Mouse (Mus musculus) embryonic facial prominence, embryonic 15.5 days (tissue): ENCODE measurements around the gene Gpr153. TPM values are rescaled to one million over a fixed set of nuclear protein-coding genes. Genes with fewer than 3 reads are reported as not detected.
"Not testable (repeated sequence)": the region's sequence is repeated elsewhere in the genome, so short reads cannot be mapped to it uniquely, and the experiment has no call there.

Experiments
- ATAC-seq: fragments of 200-750 bp; cut with Nextera tagmentation; 2 replicates; pipeline ENCODE4 v1.8.0; 2017; ENCODE audit warnings: low read depth, moderate TSS enrichment; ENCODE audit not compliant: insufficient number of reproducible peaks, low FRiP score, low TSS enrichment
- H3K27ac ChIP-seq: fragments of 300-500 bp; sonication (generic); replicated peaks from 2 replicates; pipeline ENCODE4 v1.5.1; 2015; ENCODE audit warnings: mild to moderate bottlenecking, inconsistent platforms
- H3K27me3 ChIP-seq: fragments of 300-500 bp; sonication (generic); 2 replicates; pipeline ENCODE4 v1.6.1; 2015; ENCODE audit warnings: inconsistent platforms
- H3K36me3 ChIP-seq: fragments of 300-500 bp; sonication (generic); 2 replicates; pipeline ENCODE4 v1.6.1; 2015; ENCODE audit warnings: mild to moderate bottlenecking, inconsistent platforms
- H3K4me1 ChIP-seq: fragments of 300-500 bp; sonication (generic); 2 replicates; pipeline ENCODE4 v1.6.1; 2015; ENCODE audit warnings: inconsistent platforms
- H3K4me2 ChIP-seq: fragments of 300-500 bp; sonication (generic); replicated peaks from 2 replicates; pipeline ENCODE4 v1.6.1; 2015; ENCODE audit warnings: mild to moderate bottlenecking, inconsistent platforms
- H3K4me3 ChIP-seq: fragments of 300-500 bp; sonication (generic); replicated peaks from 2 replicates; pipeline ENCODE4 v1.5.1; 2015; ENCODE audit warnings: mild to moderate bottlenecking, inconsistent platforms
- H3K9ac ChIP-seq: fragments of 300-500 bp; sonication (generic); 2 replicates; pipeline ENCODE4 v1.6.1; 2015; ENCODE audit warnings: inconsistent platforms
- H3K9me3 ChIP-seq: fragments of 300-500 bp; sonication (generic); replicated peaks from 2 replicates; pipeline ENCODE4 v1.6.1; 2016; ENCODE audit warnings: inconsistent platforms
- WGBS: fragments of 180-500 bp; shearing (Covaris S2); methylation state at CpG from one replicate; pipeline ENCODE4 v1.1.7; 2015; 5-methylcytosine and 5-hydroxymethylcytosine counted together
- polyA plus RNA-seq: library from polyadenylated mRNA; unstranded; fragments of >200 nt; fragmentation: Nextera tagmentation; extraction: Ambion mirVana; gene quantifications from 2 replicates; pipeline ENCODE4 v1.2.1, GENCODE M21; 2015

Gpr153 gene
- 29.0 and 35.7 TPM in 2 replicates for polyA plus RNA-seq

GRCm38 (mm10) chr4:152273621-152274236 is at the start of gene Gpr153:
TSS of gene Gpr153 (plus strand) at chr4:152274232.
- 3% methylated on average over 41 of the region's 48 CpGs for WGBS
- H3K4me2 ChIP-seq: peak within 1 kb of the TSS; percentile 87
- H3K4me1 ChIP-seq: peaks cover 65% of the 10 kb centered on the region
- peak; percentile 83 for ATAC-seq
- H3K36me3 ChIP-seq: no peaks in the 10 kb centered on the region
- H3K4me3 ChIP-seq: peak within 1 kb of the TSS; percentile 75
- peaks cover 7% of the 10 kb centered on the region; the same call in 1 of the 2 replicates for H3K27me3 ChIP-seq
- peak within 1 kb of the TSS; percentile 92 for H3K27ac ChIP-seq
- H3K9ac ChIP-seq: peak within 1 kb of the TSS; percentile 70
- H3K9me3 ChIP-seq: no peaks in the 10 kb centered on the region

- Histone ChIP-seq H3K4me1 (peaks cover 28% of the 10 kb centered on the region), H3K9me3 (no peaks in the 10 kb centered on the region), H3K4me3 (no peak overlapping the region), H3K36me3 (no peaks in the 10 kb centered on the region), H3K9ac (no peak overlapping the region), H3K27ac (peak overlapping the region; percentile 65), H3K27me3 (no peaks in the 10 kb centered on the region), H3K4me2 (0 out of 2 replicates have a peak overlapping the region, but pooled peaks have one; percentile 4)
- ATAC-seq: no peak
- WGBS: 58% methylated on average over 13 of the region's 13 CpGs
Measured at GRCm38 (mm10) chr4:152226901-152227486, 47.0 kb upstream of the Gpr153 start.

- Histone ChIP-seq H3K36me3 (no peaks in the 10 kb centered on the region), H3K4me3 (no peak overlapping the region), H3K27ac (0 out of 2 replicates have a peak overlapping the region, but pooled peaks have one; percentile 8), H3K4me2 (no peak overlapping the region), H3K27me3 (no peaks in the 10 kb centered on the region), H3K9me3 (no peaks in the 10 kb centered on the region), H3K9ac (no peak overlapping the region), H3K4me1 (peaks cover 19% of the 10 kb centered on the region; the same call in 1 of the 2 replicates)
- 77% methylated on average over 12 of the region's 12 CpGs for WGBS
- no peak for ATAC-seq
Measured at GRCm38 (mm10) chr4:152227749-152228527, 46.1 kb upstream of the Gpr153 start.

GRCm38 (mm10) chr4:152230331-152230730 is 43.7 kb upstream of the Gpr153 start:
- peaks cover 18% of the 10 kb centered on the region; the same call in 1 of the 2 replicates for H3K4me1 ChIP-seq
- not testable (repeated sequence) for H3K27ac ChIP-seq, H3K4me3 ChIP-seq, H3K36me3 ChIP-seq, H3K9me3 ChIP-seq, H3K27me3 ChIP-seq, ATAC-seq, H3K9ac ChIP-seq, H3K4me2 ChIP-seq
- WGBS: 27% methylated on average over 4 of the region's 4 CpGs

GRCm38 (mm10) chr4:152231326-152231725 is 42.7 kb upstream of the Gpr153 start:
- Histone ChIP-seq H3K4me2 (no peak overlapping the region), H3K4me1 (peaks cover 18% of the 10 kb centered on the region; the same call in 1 of the 2 replicates), H3K9ac (no peak overlapping the region), H3K27me3 (no peaks in the 10 kb centered on the region), H3K36me3 (no peaks in the 10 kb centered on the region), H3K9me3 (no peaks in the 10 kb centered on the region), H3K27ac (no peak overlapping the region), H3K4me3 (no peak overlapping the region)
- WGBS: 78% methylated on average over 7 of the region's 7 CpGs
- ATAC-seq: no peak

GRCm38 (mm10) chr4:152232411-152232903 is 41.6 kb upstream of the Gpr153 start:
- 91% methylated on average over 4 of the region's 4 CpGs for WGBS
- Histone ChIP-seq H3K36me3 (peaks cover 5% of the 10 kb centered on the region; the same call in 1 of the 2 replicates), H3K9ac (no peak overlapping the region), H3K27me3 (no peaks in the 10 kb centered on the region), H3K27ac (no peak overlapping the region), H3K9me3 (no peaks in the 10 kb centered on the region), H3K4me1 (0 out of 2 replicates have a peak, but pooled peaks cover 10% of the 10 kb centered on the region), H3K4me2 (no peak overlapping the region), H3K4me3 (no peak overlapping the region)
- no peak for ATAC-seq

GRCm38 (mm10) chr4:152239974-152240373 is 34.1 kb upstream of the Gpr153 start:
- 67% methylated on average over 4 of the region's 4 CpGs for WGBS
- no peak overlapping the region for H3K9ac ChIP-seq
- peaks cover 5% of the 10 kb centered on the region; the same call in 1 of the 2 replicates for H3K36me3 ChIP-seq
- peaks cover 6% of the 10 kb centered on the region; the same call in 1 of the 2 replicates for H3K4me1 ChIP-seq
- no peak overlapping the region for H3K4me2 ChIP-seq
- ATAC-seq: no peak
- H3K27ac ChIP-seq: no peak overlapping the region
- no peaks in the 10 kb centered on the region for H3K27me3 ChIP-seq
- no peak overlapping the region for H3K4me3 ChIP-seq
- H3K9me3 ChIP-seq: no peaks in the 10 kb centered on the region

GRCm38 (mm10) chr4:152243241-152243891 is 30.7 kb upstream of the Gpr153 start:
- Histone ChIP-seq H3K4me2 (no peak overlapping the region), H3K9me3 (no peaks in the 10 kb centered on the region), H3K4me3 (no peak overlapping the region), H3K9ac (no peak overlapping the region), H3K36me3 (no peaks in the 10 kb centered on the region), H3K27ac (no peak overlapping the region), H3K27me3 (no peaks in the 10 kb centered on the region), H3K4me1 (peaks cover 18% of the 10 kb centered on the region)
- ATAC-seq: no peak
- 82% methylated on average over 9 of the region's 9 CpGs for WGBS

GRCm38 (mm10) chr4:152243969-152244368 is 30.1 kb upstream of the Gpr153 start:
- H3K27ac ChIP-seq: no peak overlapping the region
- H3K36me3 ChIP-seq: no peaks in the 10 kb centered on the region
- no peak overlapping the region for H3K4me2 ChIP-seq
- ATAC-seq: no peak
- no peaks in the 10 kb centered on the region for H3K27me3 ChIP-seq
- no peaks in the 10 kb centered on the region for H3K9me3 ChIP-seq
- WGBS: 91% methylated on average over 8 of the region's 8 CpGs
- H3K4me3 ChIP-seq: no peak overlapping the region
- H3K9ac ChIP-seq: no peak overlapping the region
- peaks cover 18% of the 10 kb centered on the region for H3K4me1 ChIP-seq

GRCm38 (mm10) chr4:152244545-152245522 is 29.2 kb upstream of the Gpr153 start:
- 72% methylated on average over 11 of the region's 11 CpGs for WGBS
- no peaks in the 10 kb centered on the region for H3K9me3 ChIP-seq
- H3K4me2 ChIP-seq: no peak overlapping the region
- peaks cover 18% of the 10 kb centered on the region for H3K4me1 ChIP-seq
- no peak overlapping the region for H3K9ac ChIP-seq
- H3K27me3 ChIP-seq: no peaks in the 10 kb centered on the region
- ATAC-seq: no peak
- H3K4me3 ChIP-seq: no peak overlapping the region
- H3K36me3 ChIP-seq: no peaks in the 10 kb centered on the region
- H3K27ac ChIP-seq: no peak overlapping the region
